Comparison of ENCODE assay signal across 8 mouse cellular contexts in the genomic region with DNA sequence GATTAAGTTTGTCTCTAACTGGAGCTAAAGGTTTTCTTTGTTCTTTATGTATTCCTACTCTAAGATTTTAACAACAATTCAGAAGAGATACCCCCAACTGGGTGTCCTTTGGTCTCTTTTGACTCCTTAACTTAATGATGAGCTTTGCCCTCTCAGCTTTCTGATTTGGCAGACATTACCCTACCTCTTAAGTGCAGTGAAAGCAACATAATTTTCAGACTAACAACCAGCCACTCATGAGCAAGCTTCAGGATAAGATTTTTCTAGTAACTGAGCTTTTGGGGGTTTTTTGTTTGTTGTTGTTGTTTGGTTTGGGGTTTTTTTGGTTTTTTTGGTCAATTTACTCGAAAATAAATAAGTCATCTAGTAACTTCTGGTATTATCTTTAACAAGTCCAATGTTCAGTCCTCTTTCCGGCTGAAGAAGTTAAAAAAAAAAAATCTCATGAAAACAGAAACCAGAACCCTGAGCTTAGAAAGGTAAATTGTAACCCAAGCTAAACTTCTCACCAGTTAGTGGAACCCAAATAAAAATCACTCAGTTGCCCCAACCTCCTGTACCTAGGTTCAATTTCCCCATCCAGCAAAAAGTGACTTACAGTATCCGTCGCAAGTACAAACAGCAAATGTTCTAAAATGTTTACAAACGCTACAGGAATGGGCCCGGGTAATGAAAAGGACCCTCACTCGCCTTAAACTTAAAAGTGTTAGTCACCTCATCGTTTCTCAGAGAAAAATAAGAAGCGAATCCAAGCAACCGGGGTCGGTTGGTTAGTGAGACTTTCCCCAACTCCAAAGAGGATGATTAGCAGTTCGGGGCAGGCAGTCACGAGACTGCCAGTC. TPM values are rescaled to one million over a fixed set of nuclear protein-coding genes. Genes with fewer than 3 reads are reported as not detected.
DNase-seq lines count a peak whose midpoint lies in the region; ATAC-seq and TF ChIP-seq lines count a peak whose summit lies in the region.

No protein-coding gene starts in this region.

- H3K4me1 ChIP-seq in embryonic facial prominence, embryonic 11.5 days (ENCODE audit: control insufficient read depth, insufficient read depth, low read length) = no peaks in the 10 kb centered on the region
- peaks cover 21% of the 10 kb centered on the region for H3K4me1 ChIP-seq in intestine, embryonic 16.5 days (ENCODE audit: control insufficient read depth, insufficient read depth, low read length)
- peaks cover 4% of the 10 kb centered on the region; the same call in 1 of the 2 replicates for H3K4me1 ChIP-seq in midbrain, postnatal 0 days (ENCODE audit: insufficient read depth, low read length)

- H3K9ac ChIP-seq in embryonic facial prominence, embryonic 11.5 days (replicated peaks; ENCODE audit: low read length) = peak overlapping the region; percentile 83
- H3K9ac ChIP-seq in intestine, embryonic 16.5 days (ENCODE audit: low read depth, low read length) = peak overlapping the region; percentile 98
- H3K9ac ChIP-seq in midbrain, postnatal 0 days (replicated peaks; ENCODE audit: low read length, poor library complexity, severe bottlenecking) = peak overlapping the region; percentile 92

- peak overlapping the region; percentile 66 for H3K4me2 ChIP-seq in embryonic facial prominence, embryonic 11.5 days (ENCODE audit: low read depth, low read length)
- peak overlapping the region; percentile 70 for H3K4me2 ChIP-seq in intestine, embryonic 16.5 days (ENCODE audit: low read depth, low read length)
- peak overlapping the region; percentile 72 for H3K4me2 ChIP-seq in midbrain, postnatal 0 days (ENCODE audit: low read depth, low read length, poor library complexity, severe bottlenecking)

- no peaks in the 10 kb centered on the region for H3K27me3 ChIP-seq in embryonic facial prominence, embryonic 11.5 days (ENCODE audit: control insufficient read depth, insufficient read depth, low read length)
- H3K27me3 ChIP-seq in intestine, embryonic 16.5 days (replicated peaks; ENCODE audit: control insufficient read depth, insufficient read depth, low read length) = no peaks in the 10 kb centered on the region
- H3K27me3 ChIP-seq in midbrain, postnatal 0 days (ENCODE audit: insufficient read depth, low read length) = no peaks in the 10 kb centered on the region

- WGBS in embryonic facial prominence, embryonic 11.5 days = 4% methylated on average over 13 of the region's 13 CpGs
- under 1% methylated on average over 13 of the region's 13 CpGs for WGBS in intestine, embryonic 16.5 days
- 6% methylated on average over 13 of the region's 13 CpGs for WGBS in midbrain, postnatal 0 days

- peak overlapping the region; percentile 85 for H3K4me3 ChIP-seq in embryonic facial prominence, embryonic 11.5 days (ENCODE audit: low read depth, low read length)
- peak overlapping the region; percentile 100 for H3K4me3 ChIP-seq in intestine, embryonic 16.5 days (ENCODE audit: low read length)
- H3K4me3 ChIP-seq in midbrain, postnatal 0 days (ENCODE audit: low read depth, low read length) = peak overlapping the region; percentile 98

- no peaks in the 10 kb centered on the region for H3K9me3 ChIP-seq in embryonic facial prominence, embryonic 11.5 days (replicated peaks; ENCODE audit: control insufficient read depth, low read length)
- H3K9me3 ChIP-seq in intestine, embryonic 16.5 days (ENCODE audit: control insufficient read depth, low read length) = no peaks in the 10 kb centered on the region
- no peaks in the 10 kb centered on the region for H3K9me3 ChIP-seq in midbrain, postnatal 0 days (ENCODE audit: low read length)

- no peaks in the 10 kb centered on the region for H3K36me3 ChIP-seq in embryonic facial prominence, embryonic 11.5 days (replicated peaks; ENCODE audit: control insufficient read depth, insufficient read depth, low read depth, low read length)
- H3K36me3 ChIP-seq in intestine, embryonic 16.5 days (ENCODE audit: control insufficient read depth, insufficient read depth, low read length) = no peaks in the 10 kb centered on the region
- H3K36me3 ChIP-seq in midbrain, postnatal 0 days (ENCODE audit: insufficient read depth, low read length) = no peaks in the 10 kb centered on the region

- peak overlapping the region; percentile 85 for H3K27ac ChIP-seq in embryonic facial prominence, embryonic 11.5 days (replicated peaks; ENCODE audit: low read depth, low read length)
- H3K27ac ChIP-seq in intestine, embryonic 16.5 days (ENCODE audit: low read length) = peak overlapping the region; percentile 100
- H3K27ac ChIP-seq in midbrain, postnatal 0 days (ENCODE audit: low read depth, low read length) = peak overlapping the region; percentile 93

- ATAC-seq in embryonic facial prominence, embryonic 11.5 days (replicated peaks; ENCODE audit: insufficient number of reproducible peaks, low FRiP score, low TSS enrichment, low read depth) = no peak
- no peak for ATAC-seq in intestine, embryonic 16.5 days
- no peak for ATAC-seq in midbrain, postnatal 0 days (ENCODE audit: low FRiP score)

- peak; percentile 81 for DNase-seq in kidney, adult 9 months
- DNase-seq in kidney, postnatal 25 days = no peak
- no peak for DNase-seq in embryonic facial prominence, embryonic 11.5 days (ENCODE audit: low spot score)
- DNase-seq in midbrain, postnatal 0 days (ENCODE audit: low spot score) = no peak
- DNase-seq in T-cell, adult 2 months (ENCODE audit: low spot score) = no peak
- no peak for DNase-seq in frontal cortex, postnatal 25 days (ENCODE audit: low spot score in 2 of 2)
- DNase-seq in adrenal gland, postnatal 36 days = no peak

- TF ChIP-seq CTCF in midbrain, postnatal 0 days (IDR thresholded peaks at IDR 0.05) = no peak

RNA-seq across cellular contexts. Expression of gene Ndel1, which starts 19.8 kb away (rescaled TPM):
- 53.2 and 54.4 TPM in 2 replicates for polyA plus RNA-seq in embryonic facial prominence, embryonic 11.5 days (2014; fragmentation: Nextera tagmentation; extraction: Ambion mirVana)
- polyA plus RNA-seq in intestine, embryonic 16.5 days (2015; fragmentation: Nextera tagmentation; extraction: Ambion mirVana) = 70.4 and 73.6 TPM in 2 replicates
- total RNA-seq in midbrain, postnatal 0 days (2014; rRNA removed) = 88.0 and 114 TPM in 2 replicates
- 106 and 112 TPM in 2 replicates for polyA plus RNA-seq in midbrain, postnatal 0 days (2015; fragmentation: Nextera tagmentation; extraction: Ambion mirVana)
- total RNA-seq in adrenal gland, postnatal 36 days (2021) = 10 to 100 TPM; 58.4 to 81.8 TPM

RNA-seq across cellular contexts. Expression of gene Rnf222, which starts 36.5 kb away (rescaled TPM):
- 0.11 TPM in 1 of 2 replicates, not detected in the other for polyA plus RNA-seq in embryonic facial prominence, embryonic 11.5 days (2014; fragmentation: Nextera tagmentation; extraction: Ambion mirVana)
- 0.34 and 0.54 TPM in 2 replicates for polyA plus RNA-seq in intestine, embryonic 16.5 days (2015; fragmentation: Nextera tagmentation; extraction: Ambion mirVana)
- total RNA-seq in midbrain, postnatal 0 days (2014; rRNA removed) = 0.11 TPM in 1 of 2 replicates, not detected in the other
- not detected in 2 replicates for polyA plus RNA-seq in midbrain, postnatal 0 days (2015; fragmentation: Nextera tagmentation; extraction: Ambion mirVana)
- total RNA-seq in adrenal gland, postnatal 36 days (2021) = under 1 TPM in 1 of 2 experiments, not detected in 1; 0.13 TPM

RNA-seq across cellular contexts. Expression of gene Rpl26, which starts 49.5 kb away (rescaled TPM):
- polyA plus RNA-seq in embryonic facial prominence, embryonic 11.5 days (2014; fragmentation: Nextera tagmentation; extraction: Ambion mirVana) = 978 and 1,011 TPM in 2 replicates
- 784 and 889 TPM in 2 replicates for polyA plus RNA-seq in intestine, embryonic 16.5 days (2015; fragmentation: Nextera tagmentation; extraction: Ambion mirVana)
- total RNA-seq in midbrain, postnatal 0 days (2014; rRNA removed) = 1,124 and 1,179 TPM in 2 replicates
- 561 and 573 TPM in 2 replicates for polyA plus RNA-seq in midbrain, postnatal 0 days (2015; fragmentation: Nextera tagmentation; extraction: Ambion mirVana)
- total RNA-seq in adrenal gland, postnatal 36 days (2021) = 1,000 to 10,000 TPM; 1,232 to 1,254 TPM
